Mouse (Mus musculus) liver, embryonic 14.5 days (tissue): ENCODE results near the gene Arhgap30.

Experiments used
- CTCF ChIP-seq: IDR thresholded peaks from 2 replicates; pipeline ENCODE4 v1.5.1; 2016; ENCODE audit warnings: antibody characterized with exemption, low read depth, control low read depth
- EP300 ChIP-seq: IDR thresholded peaks from 2 replicates; pipeline ENCODE4 v1.6.1; 2016; ENCODE audit warnings: antibody characterized with exemption, low read depth

- TF ChIP-seq EP300 = no peak
- no peak for TF ChIP-seq CTCF
Observed at GRCm38 (mm10) chr1:171445050-171445449, 56.3 kb downstream of the Arhgap30 start.
